Mouse (Mus musculus) bone marrow, adult 2 months (tissue): Measurements from ENCODE around the gene Timm17b.

Experiments used
- CTCF ChIP-seq: fragments of 200-500 bp; IDR thresholded peaks from 2 replicates; pipeline ENCODE4 v1.5.1; 2011; ENCODE audit warnings: low read length, control low read depth; ENCODE audit not compliant: control insufficient read depth, insufficient read depth
- POLR2A ChIP-seq: fragments of 200-500 bp; IDR thresholded peaks from 2 replicates; pipeline ENCODE4 v1.6.1; 2011; ENCODE audit warnings: low read depth, mild to moderate bottlenecking, control low read depth, low read length, borderline replicate concordance; ENCODE audit not compliant: control insufficient read depth

DNA sequence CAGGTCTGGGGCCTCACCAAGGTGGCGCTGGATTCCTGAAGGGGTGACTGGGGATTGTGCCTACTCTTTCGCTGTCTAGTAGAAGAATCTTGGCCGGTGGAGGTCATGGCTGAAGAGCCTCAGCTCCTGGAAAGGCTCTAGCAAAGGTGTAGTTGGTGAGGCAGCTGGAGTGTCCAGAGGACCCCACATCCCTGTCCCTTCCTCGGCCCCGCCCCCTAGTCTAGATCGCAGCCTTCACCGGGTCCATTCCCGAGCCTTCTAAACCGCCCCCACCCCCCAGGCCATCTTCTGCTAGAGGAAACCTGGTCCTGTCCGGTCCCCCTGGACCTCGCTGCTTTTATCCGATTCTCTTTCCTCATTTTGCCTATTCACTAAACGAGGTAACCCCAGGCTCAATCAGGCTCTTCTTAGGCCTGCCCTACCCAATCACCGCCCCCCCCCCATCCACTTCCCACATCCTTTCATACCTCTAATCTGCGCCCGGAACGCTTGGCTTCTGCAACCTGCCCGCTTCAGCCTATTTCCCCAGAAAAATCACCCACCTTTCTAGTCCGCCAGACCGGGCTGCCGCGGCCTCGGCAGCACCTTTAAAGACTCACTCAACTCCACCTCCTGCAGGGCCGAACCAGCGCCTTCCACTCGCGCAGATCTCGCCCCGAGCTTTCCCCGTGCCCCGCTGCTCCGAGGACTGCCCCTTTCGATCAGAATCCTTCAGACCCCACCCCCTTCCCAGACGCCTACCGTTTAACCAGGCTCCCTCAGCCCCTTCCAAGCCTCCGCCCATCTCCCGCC lies 48.1 kb downstream of the Timm17b start, which contains the start of gene Hdac6:
- no peak for TF ChIP-seq CTCF
- TF ChIP-seq POLR2A: no peak
